Mouse (Mus musculus): ENCODE measurements around the gene Usp29. TPM values are rescaled to one million over a fixed set of nuclear protein-coding genes. Genes with fewer than 3 reads are reported as not detected.
"Not testable (repeated sequence)": the region's sequence is repeated elsewhere in the genome, so short reads cannot be mapped to it uniquely, and the experiment has no call there.

Gene Usp29
- polyA plus RNA-seq, 1 experiment = 10.7 TPM

- no peak for TF ChIP-seq CTCF (IDR thresholded peaks at IDR 0.05; ENCODE audit: extremely low read depth, insufficient read depth, low read length)
- no peak for TF ChIP-seq POLR2A (IDR thresholded peaks at IDR 0.05; ENCODE audit: extremely low read depth, insufficient read depth, low read length)
- Histone ChIP-seq H3K4me3 (ENCODE audit: insufficient read depth, low read length) (no peak overlapping the region), H3K27ac (ENCODE audit: insufficient read depth, low read length) (no peak overlapping the region), H3K4me1 (ENCODE audit: control insufficient read depth, insufficient read depth, low read length) (no peaks in the 10 kb centered on the region)
Measured at GRCm38 (mm10) chr7:6851717-6852503, 121.5 kb downstream of the Usp29 start.

- TF ChIP-seq CTCF (IDR thresholded peaks at IDR 0.05; ENCODE audit: extremely low read depth, insufficient read depth, low read length) = no peak
- no peak for TF ChIP-seq POLR2A (IDR thresholded peaks at IDR 0.05; ENCODE audit: extremely low read depth, insufficient read depth, low read length)
- Histone ChIP-seq H3K4me1 (ENCODE audit: control insufficient read depth, insufficient read depth, low read length) (peaks cover 1% of the 10 kb centered on the region; the same call in 1 of the 2 replicates), H3K4me3 (ENCODE audit: insufficient read depth, low read length) (no peak overlapping the region), H3K27ac (ENCODE audit: insufficient read depth, low read length) (no peak overlapping the region)
Measured at GRCm38 (mm10) chr7:6855613-6856405, 125.4 kb downstream of the Usp29 start.

GRCm38 (mm10) chr7:6858694-6859270 is 128.4 kb downstream of the Usp29 start:
- no peak overlapping the region for H3K27ac ChIP-seq (ENCODE audit: insufficient read depth, low read length)
- TF ChIP-seq CTCF (IDR thresholded peaks at IDR 0.05; ENCODE audit: extremely low read depth, insufficient read depth, low read length) = no peak
- TF ChIP-seq POLR2A (IDR thresholded peaks at IDR 0.05; ENCODE audit: extremely low read depth, insufficient read depth, low read length) = no peak
- no peak overlapping the region for H3K4me3 ChIP-seq (ENCODE audit: insufficient read depth, low read length)
- H3K4me1 ChIP-seq (ENCODE audit: control insufficient read depth, insufficient read depth, low read length) = peaks cover 1% of the 10 kb centered on the region; the same call in 1 of the 2 replicates

DNA sequence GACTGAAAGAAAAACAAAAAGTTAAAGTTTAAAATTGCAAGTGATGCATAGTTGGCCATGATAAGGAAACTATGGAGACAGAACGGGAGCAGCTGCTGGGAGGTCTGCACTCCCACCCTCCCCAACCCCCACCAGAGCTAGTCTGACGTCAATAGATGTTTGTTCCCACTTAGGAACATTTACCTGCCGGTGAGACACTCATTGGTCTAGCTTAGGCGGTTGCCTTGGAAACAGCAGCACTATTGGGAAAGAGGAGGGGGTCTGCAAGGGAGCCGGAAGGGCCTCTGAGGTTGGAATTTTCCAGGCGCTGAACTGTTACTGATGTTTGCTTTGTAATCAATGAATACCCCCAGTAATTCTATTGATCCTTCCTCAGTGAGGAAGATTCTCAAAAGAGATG is 130.3 kb downstream of the Usp29 start:
- Histone ChIP-seq H3K4me3 (ENCODE audit: insufficient read depth, low read length) (no peak overlapping the region), H3K27ac (ENCODE audit: insufficient read depth, low read length) (no peak overlapping the region), H3K4me1 (ENCODE audit: control insufficient read depth, insufficient read depth, low read length) (peaks cover 1% of the 10 kb centered on the region; the same call in 1 of the 2 replicates)
- no peak for TF ChIP-seq CTCF (IDR thresholded peaks at IDR 0.05; ENCODE audit: extremely low read depth, insufficient read depth, low read length)
- no peak for TF ChIP-seq POLR2A (IDR thresholded peaks at IDR 0.05; ENCODE audit: extremely low read depth, insufficient read depth, low read length)

GRCm38 (mm10) chr7:6866351-6866750 is 136.0 kb downstream of the Usp29 start:
- Histone ChIP-seq H3K4me1 (ENCODE audit: control insufficient read depth, insufficient read depth, low read length) (no peaks in the 10 kb centered on the region), H3K4me3 (ENCODE audit: insufficient read depth, low read length) (no peak overlapping the region), H3K27ac (ENCODE audit: insufficient read depth, low read length) (no peak overlapping the region)
- TF ChIP-seq CTCF (IDR thresholded peaks at IDR 0.05; ENCODE audit: extremely low read depth, insufficient read depth, low read length) = no peak
- no peak for TF ChIP-seq POLR2A (IDR thresholded peaks at IDR 0.05; ENCODE audit: extremely low read depth, insufficient read depth, low read length)

- Histone ChIP-seq H3K4me1 (ENCODE audit: control insufficient read depth, insufficient read depth, low read length) (no peaks in the 10 kb centered on the region), H3K4me3 (ENCODE audit: insufficient read depth, low read length) (no peak overlapping the region), H3K27ac (ENCODE audit: insufficient read depth, low read length) (no peak overlapping the region)
- TF ChIP-seq CTCF (IDR thresholded peaks at IDR 0.05; ENCODE audit: extremely low read depth, insufficient read depth, low read length) (no peak), POLR2A (IDR thresholded peaks at IDR 0.05; ENCODE audit: extremely low read depth, insufficient read depth, low read length) (no peak)
Measured at GRCm38 (mm10) chr7:6868831-6869230, 138.5 kb downstream of the Usp29 start.

DNA sequence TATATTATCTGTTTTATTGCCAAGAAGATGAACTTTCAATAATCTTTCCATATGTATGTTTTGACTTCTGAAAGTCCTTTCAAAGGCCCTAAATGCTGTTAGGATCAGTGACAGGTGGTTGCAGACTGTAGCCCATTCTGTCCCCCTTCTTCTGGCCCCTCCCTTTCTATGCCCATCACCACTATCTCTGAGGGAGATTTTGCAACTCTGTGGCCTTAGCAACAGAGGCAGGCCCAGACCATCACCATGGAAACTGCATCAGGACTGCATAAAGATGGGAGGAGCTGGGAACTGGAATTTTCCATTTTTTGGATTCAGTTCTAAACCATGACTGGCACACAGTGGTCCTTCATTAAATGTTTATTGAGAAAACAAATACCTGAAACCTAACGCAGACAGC is 139.2 kb downstream of the Usp29 start:
- Histone ChIP-seq H3K27ac (ENCODE audit: insufficient read depth, low read length) (no peak overlapping the region), H3K4me1 (ENCODE audit: control insufficient read depth, insufficient read depth, low read length) (no peaks in the 10 kb centered on the region), H3K4me3 (ENCODE audit: insufficient read depth, low read length) (no peak overlapping the region)
- TF ChIP-seq POLR2A (IDR thresholded peaks at IDR 0.05; ENCODE audit: extremely low read depth, insufficient read depth, low read length) (no peak), CTCF (IDR thresholded peaks at IDR 0.05; ENCODE audit: extremely low read depth, insufficient read depth, low read length) (no peak)

- Histone ChIP-seq H3K4me1 (ENCODE audit: control insufficient read depth, insufficient read depth, low read length) (no peaks in the 10 kb centered on the region), H3K27ac (ENCODE audit: insufficient read depth, low read length) (no peak overlapping the region), H3K4me3 (ENCODE audit: insufficient read depth, low read length) (no peak overlapping the region)
- no peak for TF ChIP-seq CTCF (IDR thresholded peaks at IDR 0.05; ENCODE audit: extremely low read depth, insufficient read depth, low read length)
- TF ChIP-seq POLR2A (IDR thresholded peaks at IDR 0.05; ENCODE audit: extremely low read depth, insufficient read depth, low read length) = no peak
Measured at GRCm38 (mm10) chr7:6874448-6874847, 144.1 kb downstream of the Usp29 start.

DNA sequence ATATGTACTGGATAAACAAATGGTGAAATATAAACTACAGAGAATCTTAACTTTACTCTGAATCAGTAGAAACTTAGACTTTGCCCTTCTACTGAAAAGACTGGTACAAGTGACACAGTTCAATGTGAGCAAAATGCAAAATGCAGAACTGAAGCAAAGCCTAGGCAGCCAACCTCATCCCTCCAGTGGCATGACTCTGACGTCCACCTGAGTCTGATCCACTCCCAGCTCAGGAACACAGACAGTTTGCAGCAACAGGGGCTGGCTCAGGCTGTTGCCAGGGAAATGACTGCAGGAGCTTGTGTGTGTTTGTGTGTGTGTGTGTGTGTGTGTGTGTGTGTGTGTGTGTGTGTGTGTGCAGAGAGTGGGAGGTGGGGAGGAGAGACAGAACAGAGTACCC is 147.8 kb downstream of the Usp29 start:
- H3K4me3 ChIP-seq (ENCODE audit: insufficient read depth, low read length) = no peak overlapping the region
- no peak overlapping the region for H3K27ac ChIP-seq (ENCODE audit: insufficient read depth, low read length)
- H3K4me1 ChIP-seq (ENCODE audit: control insufficient read depth, insufficient read depth, low read length) = 0 out of 2 replicates have a peak, but pooled peaks cover 1% of the 10 kb centered on the region
- no peak for TF ChIP-seq POLR2A (IDR thresholded peaks at IDR 0.05; ENCODE audit: extremely low read depth, insufficient read depth, low read length)

- not testable (repeated sequence) for H3K27ac ChIP-seq (ENCODE audit: insufficient read depth, low read length); H3K4me3 ChIP-seq (ENCODE audit: insufficient read depth, low read length); H3K4me1 ChIP-seq (ENCODE audit: control insufficient read depth, insufficient read depth, low read length)
Measured at GRCm38 (mm10) chr7:6878849-6879248, 148.5 kb downstream of the Usp29 start.

Data from cortical plate, adult 2 months (tissue).